Mouse (Mus musculus): Measurements from ENCODE around the gene Dgkd. TPM values are rescaled to one million over a fixed set of nuclear protein-coding genes. Genes with fewer than 3 reads are reported as not detected.
"Not testable (repeated sequence)": the region's sequence is repeated elsewhere in the genome, so short reads cannot be mapped to it uniquely, and the experiment has no call there.

Gene Dgkd
- polyA plus RNA-seq, 1 experiment: 0.30 TPM

DNA sequence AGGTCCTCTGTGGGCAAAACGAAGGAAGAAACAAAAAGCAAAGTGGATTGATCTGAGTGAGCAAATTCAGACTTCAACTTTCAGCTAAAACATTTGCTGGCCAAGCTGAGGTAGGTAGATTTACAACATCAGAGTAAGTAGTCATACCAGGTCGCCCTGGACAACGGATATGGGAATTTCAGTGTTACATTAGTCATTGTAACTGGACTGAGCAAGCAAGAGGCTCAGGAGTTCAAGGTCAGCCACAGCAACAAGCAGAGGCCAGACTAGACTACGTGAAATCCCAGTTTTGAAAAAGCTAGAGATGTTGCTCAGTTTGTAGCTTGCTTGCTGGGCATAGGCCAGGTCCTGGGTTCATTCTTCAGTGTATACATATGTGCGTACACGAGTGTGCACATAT, 27.1 kb upstream of the Dgkd start:
- TF ChIP-seq TAL1 (IDR thresholded peaks at IDR 0.05; ENCODE audit: low read length) (no peak), GATA1 (IDR thresholded peaks at IDR 0.05; ENCODE audit: low read length) (no peak)
- H3K27me3 ChIP-seq (ENCODE audit: control insufficient read depth): no peaks in the 10 kb centered on the region
- no peak overlapping the region for H3K4me3 ChIP-seq (replicated peaks)
- H3K9me3 ChIP-seq (ENCODE audit: control insufficient read depth, low read length): peaks cover 10% of the 10 kb centered on the region
- H3K4me1 ChIP-seq (ENCODE audit: control insufficient read depth): peaks cover 3% of the 10 kb centered on the region
- no peaks in the 10 kb centered on the region for H3K36me3 ChIP-seq (ENCODE audit: control insufficient read depth)

DNA sequence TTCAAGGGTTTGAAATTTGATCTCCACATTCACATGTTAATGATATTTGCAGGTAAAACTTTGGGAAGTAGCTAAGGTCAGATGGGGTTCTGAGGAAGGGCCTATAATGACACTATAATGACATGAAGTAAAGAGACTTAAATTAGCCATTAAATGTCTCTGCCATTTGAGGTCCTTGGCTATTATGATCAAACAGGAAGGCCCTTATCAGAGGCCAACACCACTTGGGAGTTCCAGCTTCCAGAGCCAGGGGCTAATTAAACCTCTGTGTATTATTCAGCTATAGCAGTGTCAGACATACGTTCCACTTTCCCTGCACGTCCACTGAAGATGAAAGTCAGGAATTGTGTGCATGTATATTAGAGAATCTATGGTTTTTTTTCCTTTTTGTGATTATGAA, 26.6 kb upstream of the Dgkd start:
- Histone ChIP-seq H3K27me3 (ENCODE audit: control insufficient read depth) (no peaks in the 10 kb centered on the region), H3K4me1 (ENCODE audit: control insufficient read depth) (no peaks in the 10 kb centered on the region), H3K9me3 (ENCODE audit: control insufficient read depth, low read length) (peaks cover 6% of the 10 kb centered on the region), H3K4me3 (replicated peaks) (no peak overlapping the region), H3K36me3 (ENCODE audit: control insufficient read depth) (no peaks in the 10 kb centered on the region)
- no peak for TF ChIP-seq TAL1 (IDR thresholded peaks at IDR 0.05; ENCODE audit: low read length)
- no peak for TF ChIP-seq GATA1 (IDR thresholded peaks at IDR 0.05; ENCODE audit: low read length)

DNA sequence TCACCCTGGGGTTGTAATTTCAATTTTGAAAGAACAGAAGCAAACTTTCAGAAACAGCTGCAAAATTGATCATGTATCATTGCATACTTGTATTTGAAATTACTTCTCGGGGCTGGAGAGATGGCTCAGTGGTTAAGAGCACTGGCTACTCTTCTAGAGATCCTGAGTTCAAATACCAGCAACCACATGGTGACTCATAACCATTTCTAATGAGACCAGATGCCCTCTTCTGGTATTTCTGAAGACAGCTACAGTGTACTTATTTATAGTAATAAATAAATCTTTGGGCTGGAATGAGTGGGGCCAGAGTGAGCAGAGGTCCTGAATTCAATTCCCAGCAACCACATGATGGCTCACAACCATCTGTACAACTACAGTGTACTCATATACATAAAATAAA, 25.6 kb upstream of the Dgkd start:
- not testable (repeated sequence) for H3K27me3 ChIP-seq (ENCODE audit: control insufficient read depth); H3K4me3 ChIP-seq (replicated peaks); H3K9me3 ChIP-seq (ENCODE audit: control insufficient read depth, low read length); H3K4me1 ChIP-seq (ENCODE audit: control insufficient read depth); H3K36me3 ChIP-seq (ENCODE audit: control insufficient read depth)

DNA sequence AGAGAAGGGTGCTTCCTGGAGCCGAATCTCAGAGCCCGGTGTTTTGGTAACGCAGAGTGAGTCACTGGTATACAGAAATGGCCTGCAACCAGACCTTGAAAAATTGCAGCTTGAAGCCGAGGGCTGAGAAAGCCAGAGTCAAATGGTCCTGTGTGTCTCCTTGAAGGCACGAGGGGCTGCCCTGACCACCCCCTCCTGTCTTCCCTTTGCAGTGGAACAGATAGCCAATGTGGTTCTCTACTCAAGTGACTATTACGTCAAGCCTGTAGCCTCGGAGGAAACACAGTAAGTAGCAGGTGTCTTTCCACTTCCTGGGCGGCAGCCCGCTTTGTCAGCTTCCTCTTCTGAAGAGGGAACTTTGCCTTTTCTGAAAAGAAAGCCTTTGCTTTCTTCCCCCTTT, 24.9 kb upstream of the Dgkd start:
- Histone ChIP-seq H3K4me1 (ENCODE audit: control insufficient read depth) (no peaks in the 10 kb centered on the region), H3K4me3 (replicated peaks) (no peak overlapping the region), H3K27me3 (ENCODE audit: control insufficient read depth) (no peaks in the 10 kb centered on the region), H3K36me3 (ENCODE audit: control insufficient read depth) (no peaks in the 10 kb centered on the region), H3K9me3 (ENCODE audit: control insufficient read depth, low read length) (peaks cover 4% of the 10 kb centered on the region)
- TF ChIP-seq TAL1 (IDR thresholded peaks at IDR 0.05; ENCODE audit: low read length): no peak
- no peak for TF ChIP-seq GATA1 (IDR thresholded peaks at IDR 0.05; ENCODE audit: low read length)

DNA sequence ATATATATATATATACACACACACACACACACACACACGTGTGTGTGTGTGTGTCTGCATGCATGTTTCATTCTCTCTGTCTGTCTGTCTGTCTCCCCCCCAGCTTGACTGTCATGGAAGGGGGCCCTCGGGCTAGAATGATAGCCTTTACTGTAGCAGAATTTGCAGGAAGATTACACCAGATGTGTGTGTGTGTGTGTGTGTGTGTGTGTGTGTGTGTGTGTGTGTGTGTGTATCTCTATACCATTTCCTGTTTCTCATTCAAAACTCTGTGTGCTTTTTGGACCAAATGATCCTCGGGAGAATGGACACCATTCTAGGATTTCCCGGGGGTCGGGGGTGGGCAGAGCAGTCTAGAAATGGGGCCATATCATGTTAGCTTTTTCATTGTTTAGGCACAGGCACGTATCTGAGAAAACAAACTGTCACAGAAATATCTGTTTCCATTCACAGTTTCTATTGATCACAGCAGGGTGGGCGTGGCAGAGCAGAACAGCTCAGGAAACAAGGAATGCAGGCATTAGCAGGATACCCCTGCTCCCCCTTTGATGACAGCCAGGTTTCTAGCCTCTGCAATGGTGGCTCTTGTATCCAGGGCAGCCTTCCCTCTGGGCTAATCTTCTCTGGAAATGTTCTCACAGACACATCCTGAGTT, 24.0 kb upstream of the Dgkd start:
- Histone ChIP-seq H3K9me3 (ENCODE audit: control insufficient read depth, low read length) (peaks cover 4% of the 10 kb centered on the region), H3K4me1 (ENCODE audit: control insufficient read depth) (no peaks in the 10 kb centered on the region), H3K4me3 (replicated peaks) (no peak overlapping the region), H3K36me3 (ENCODE audit: control insufficient read depth) (no peaks in the 10 kb centered on the region), H3K27me3 (ENCODE audit: control insufficient read depth) (no peaks in the 10 kb centered on the region)
- TF ChIP-seq TAL1 (IDR thresholded peaks at IDR 0.05; ENCODE audit: low read length) (no peak), GATA1 (IDR thresholded peaks at IDR 0.05; ENCODE audit: low read length) (no peak)

DNA sequence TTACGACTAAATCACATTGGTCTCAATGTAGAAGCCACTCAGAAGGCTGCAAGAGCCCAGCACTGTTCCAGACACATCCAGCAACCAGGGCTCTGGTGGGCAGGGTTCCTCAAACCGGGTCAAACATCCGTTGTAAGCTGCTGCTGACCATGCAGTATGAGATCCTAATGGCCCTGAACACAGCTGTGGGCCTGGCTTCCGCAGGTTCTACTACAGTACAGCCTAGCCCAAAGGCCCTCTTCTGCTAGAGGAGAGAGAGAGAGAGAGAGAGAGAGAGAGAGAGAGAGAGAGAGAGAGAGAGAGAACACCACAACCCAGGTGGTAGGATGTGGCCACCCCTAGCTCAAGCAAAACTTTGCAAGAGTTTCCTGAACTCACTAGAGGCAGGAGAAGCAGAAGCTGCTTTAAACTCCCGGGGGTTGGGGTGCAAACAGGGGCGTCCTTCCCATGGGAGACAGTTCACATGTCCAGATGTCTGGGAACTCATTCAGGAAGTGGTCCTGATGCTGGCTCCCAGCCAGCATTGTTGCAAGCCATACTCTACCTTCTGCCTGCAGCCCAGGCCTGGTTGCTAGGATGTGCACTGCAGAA, 23.4 kb upstream of the Dgkd start:
- no peak for TF ChIP-seq TAL1 (IDR thresholded peaks at IDR 0.05; ENCODE audit: low read length)
- no peak for TF ChIP-seq GATA1 (IDR thresholded peaks at IDR 0.05; ENCODE audit: low read length)
- H3K4me3 ChIP-seq (replicated peaks): no peak overlapping the region
- H3K27me3 ChIP-seq (ENCODE audit: control insufficient read depth): no peaks in the 10 kb centered on the region
- no peaks in the 10 kb centered on the region for H3K36me3 ChIP-seq (ENCODE audit: control insufficient read depth)
- H3K4me1 ChIP-seq (ENCODE audit: control insufficient read depth): no peaks in the 10 kb centered on the region
- peaks cover 4% of the 10 kb centered on the region for H3K9me3 ChIP-seq (ENCODE audit: control insufficient read depth, low read length)

DNA sequence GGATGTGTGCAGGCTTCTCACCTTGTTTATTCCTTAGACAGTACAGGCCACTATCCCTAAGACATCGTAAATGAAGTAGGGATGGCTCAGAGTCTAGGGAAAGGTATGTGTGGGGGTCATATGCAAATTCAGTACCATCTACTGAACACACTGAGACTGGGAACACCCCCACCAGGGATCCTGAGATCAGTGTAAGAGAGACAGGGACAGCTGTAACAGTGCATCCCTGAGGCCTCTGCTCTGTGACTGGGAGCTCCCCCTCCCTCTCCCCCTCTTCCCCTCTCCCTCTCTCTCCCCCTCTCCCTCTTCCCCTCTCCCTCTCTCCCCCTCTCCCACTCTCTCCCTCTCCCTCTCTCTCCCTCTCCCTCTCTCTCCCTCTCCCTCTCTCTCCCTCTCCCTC, 16.6 kb upstream of the Dgkd start:
- Histone ChIP-seq H3K9me3 (ENCODE audit: control insufficient read depth, low read length) (no peaks in the 10 kb centered on the region), H3K4me3 (replicated peaks) (no peak overlapping the region), H3K4me1 (ENCODE audit: control insufficient read depth) (no peaks in the 10 kb centered on the region), H3K27me3 (ENCODE audit: control insufficient read depth) (no peaks in the 10 kb centered on the region), H3K36me3 (ENCODE audit: control insufficient read depth) (no peaks in the 10 kb centered on the region)
- TF ChIP-seq TAL1 (IDR thresholded peaks at IDR 0.05; ENCODE audit: low read length): no peak
- TF ChIP-seq GATA1 (IDR thresholded peaks at IDR 0.05; ENCODE audit: low read length): no peak

DNA sequence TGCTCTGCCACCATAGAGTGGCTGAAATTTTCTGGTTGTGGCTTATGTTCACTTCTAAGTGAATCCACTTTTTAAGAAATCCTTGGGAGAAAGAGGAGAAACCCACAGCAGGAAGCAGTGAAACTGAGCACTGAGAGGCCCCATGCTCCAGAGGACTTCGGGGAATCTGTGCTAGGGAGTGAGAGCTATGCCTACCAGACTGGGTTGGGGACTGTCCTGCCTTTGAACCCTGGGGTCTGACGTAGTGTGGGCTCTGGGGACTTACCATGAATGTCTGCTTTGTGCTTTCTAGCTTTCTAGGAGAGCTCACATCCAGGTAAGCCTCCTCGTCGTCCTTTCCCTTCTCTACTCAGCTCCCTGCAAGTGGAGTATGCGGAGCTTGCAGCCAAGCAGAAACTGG, 16.1 kb upstream of the Dgkd start:
- H3K9me3 ChIP-seq (ENCODE audit: control insufficient read depth, low read length): no peaks in the 10 kb centered on the region
- no peaks in the 10 kb centered on the region for H3K4me1 ChIP-seq (ENCODE audit: control insufficient read depth)
- H3K36me3 ChIP-seq (ENCODE audit: control insufficient read depth): no peaks in the 10 kb centered on the region
- H3K4me3 ChIP-seq (replicated peaks): no peak overlapping the region
- H3K27me3 ChIP-seq (ENCODE audit: control insufficient read depth): no peaks in the 10 kb centered on the region
- TF ChIP-seq GATA1 (IDR thresholded peaks at IDR 0.05; ENCODE audit: low read length): no peak
- TF ChIP-seq TAL1 (IDR thresholded peaks at IDR 0.05; ENCODE audit: low read length): no peak

DNA sequence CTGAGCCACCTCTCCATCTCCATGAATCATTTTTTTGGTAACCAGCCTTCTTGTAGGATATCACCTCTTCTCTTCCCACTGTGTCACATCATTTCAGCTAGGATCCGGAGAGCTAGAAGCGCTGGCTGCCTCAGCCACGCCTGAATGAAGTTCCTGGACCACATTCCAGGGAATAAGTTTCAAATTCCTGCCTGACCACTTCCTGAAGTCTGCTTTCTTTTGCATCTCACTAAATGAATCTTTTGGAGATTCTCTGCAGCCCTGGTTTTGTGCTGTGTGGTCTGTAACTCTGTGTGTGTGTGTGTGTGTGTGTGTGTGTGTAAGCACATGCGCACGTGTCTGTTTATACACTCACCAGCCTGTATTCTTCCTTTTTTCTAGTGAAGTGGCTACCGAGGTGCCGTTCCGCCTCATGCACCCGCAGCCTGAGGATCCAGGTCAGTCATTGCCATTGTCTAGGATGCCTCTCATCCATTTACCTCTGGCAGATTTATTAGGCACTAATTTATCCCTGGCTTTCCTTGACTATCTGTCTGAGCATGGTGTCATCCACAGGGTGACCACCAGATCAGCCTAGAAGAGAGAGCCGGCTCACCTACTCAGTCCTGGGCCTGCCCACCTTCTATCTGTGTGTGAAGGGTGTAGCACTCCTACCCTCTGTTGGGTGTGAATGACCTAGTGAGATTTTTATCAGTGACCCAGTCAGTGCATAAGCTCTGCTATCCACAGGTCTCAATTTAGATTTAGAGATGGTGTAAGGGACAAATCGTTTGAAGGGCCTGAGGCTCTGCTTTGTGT, 12.5 kb upstream of the Dgkd start:
- TF ChIP-seq GATA1 (IDR thresholded peaks at IDR 0.05; ENCODE audit: low read length) (no peak), TAL1 (IDR thresholded peaks at IDR 0.05; ENCODE audit: low read length) (no peak)
- no peaks in the 10 kb centered on the region for H3K36me3 ChIP-seq (ENCODE audit: control insufficient read depth)

More for the DNA sequence above, 12.5 kb upstream of the Dgkd start:
- Histone ChIP-seq H3K27me3 (ENCODE audit: control insufficient read depth) (no peaks in the 10 kb centered on the region), H3K4me3 (replicated peaks) (no peak overlapping the region), H3K9me3 (ENCODE audit: control insufficient read depth, low read length) (no peaks in the 10 kb centered on the region), H3K4me1 (ENCODE audit: control insufficient read depth) (no peaks in the 10 kb centered on the region)

Data from erythroblast, embryonic 14.5 days (primary cell).